Mouse (Mus musculus): ENCODE results near the gene Atm.
A peak's percentile ranks its signal among the peaks of the same experiment; 100 is the strongest.

Atm gene

GRCm38 (mm10) chr9:53536558-53537320 is at the start of gene Atm, which contains the start of gene Npat:
Atm (minus strand) TSS chr9:53536740.
Npat (plus strand) TSS chr9:53537047.
- DNase-seq (ENCODE audit: extremely low spot score, low read depth, low spot score) = peak; percentile 100

DNA sequence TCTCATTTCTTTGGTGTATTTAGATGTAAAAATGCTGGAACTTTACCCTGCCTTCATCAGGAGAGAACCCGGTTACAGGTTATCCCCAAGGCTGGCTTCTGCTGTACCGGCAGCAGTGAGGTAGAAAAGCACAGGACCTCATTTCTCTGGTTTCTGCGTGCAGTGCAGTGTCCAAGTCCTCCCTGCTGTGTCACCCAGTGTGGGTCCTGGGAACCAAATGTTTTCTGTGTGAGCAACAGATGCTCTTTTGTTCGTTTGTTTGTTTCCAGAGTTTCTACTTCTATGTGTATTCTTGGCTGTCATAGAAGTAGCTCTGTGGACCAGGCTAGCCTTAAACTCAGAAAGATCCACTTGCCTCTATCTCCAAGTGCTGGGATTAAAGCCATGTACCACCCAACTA is 45.3 kb upstream of the Atm start:
- DNase-seq (ENCODE audit: extremely low spot score, low read depth, low spot score) = no peak

DNA sequence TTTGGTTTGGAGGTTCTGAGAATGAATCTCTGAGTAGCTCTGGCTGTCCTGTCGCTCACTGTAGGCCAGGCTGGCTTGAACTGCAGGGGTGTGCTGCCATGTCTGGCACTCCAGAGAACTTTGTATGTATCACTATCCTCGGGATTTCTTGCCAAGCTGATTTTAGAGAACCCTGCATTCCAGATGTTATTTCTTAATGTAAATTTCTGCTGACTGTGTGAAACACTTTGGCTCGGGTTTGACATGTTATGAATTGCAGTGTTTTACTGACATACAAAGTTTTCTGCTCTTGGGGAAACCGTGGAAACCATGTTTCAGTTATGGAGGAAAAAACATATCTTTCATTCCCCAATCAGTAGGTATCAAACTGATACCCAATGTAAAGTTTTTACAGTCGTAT is 39.2 kb upstream of the Atm start:
- DNase-seq (ENCODE audit: extremely low spot score, low read depth, low spot score) = no peak

DNA sequence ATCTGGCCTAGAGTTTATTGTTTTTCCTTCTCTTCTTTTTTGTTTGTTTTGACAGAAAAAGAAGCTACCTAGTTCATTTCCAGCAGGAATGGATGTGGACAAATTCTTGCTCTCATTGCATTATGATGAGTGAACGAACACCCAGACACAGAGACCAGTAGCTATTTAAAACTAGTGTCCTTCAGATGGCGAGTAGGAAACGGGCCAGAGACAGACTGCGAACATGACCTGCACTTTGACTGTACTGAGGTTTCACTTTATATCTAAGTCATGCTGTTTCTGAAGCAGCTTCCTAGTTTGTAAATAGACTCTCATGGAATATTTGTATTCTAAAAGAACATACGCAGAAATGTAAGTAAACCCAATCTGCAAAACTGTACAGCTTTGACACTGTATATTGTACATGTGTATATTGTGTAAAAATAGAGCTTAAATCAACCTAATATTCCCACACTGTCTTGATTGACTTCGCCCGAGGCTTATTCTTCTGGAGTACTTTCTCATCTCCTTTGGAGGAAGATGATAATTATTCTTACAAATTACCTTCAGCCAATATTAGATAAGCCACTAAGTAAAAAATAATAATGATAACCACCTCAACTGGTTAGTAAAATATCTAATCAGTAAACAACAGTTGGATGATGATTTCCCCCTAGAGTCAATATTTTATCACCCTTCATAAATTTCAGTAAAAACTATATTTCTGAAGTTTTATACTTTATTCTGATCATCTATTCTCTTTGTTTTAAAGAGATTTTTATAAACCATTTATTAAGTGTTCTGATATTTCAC is 36.2 kb upstream of the Atm start:
- no peak for DNase-seq (ENCODE audit: extremely low spot score, low read depth, low spot score)

DNA sequence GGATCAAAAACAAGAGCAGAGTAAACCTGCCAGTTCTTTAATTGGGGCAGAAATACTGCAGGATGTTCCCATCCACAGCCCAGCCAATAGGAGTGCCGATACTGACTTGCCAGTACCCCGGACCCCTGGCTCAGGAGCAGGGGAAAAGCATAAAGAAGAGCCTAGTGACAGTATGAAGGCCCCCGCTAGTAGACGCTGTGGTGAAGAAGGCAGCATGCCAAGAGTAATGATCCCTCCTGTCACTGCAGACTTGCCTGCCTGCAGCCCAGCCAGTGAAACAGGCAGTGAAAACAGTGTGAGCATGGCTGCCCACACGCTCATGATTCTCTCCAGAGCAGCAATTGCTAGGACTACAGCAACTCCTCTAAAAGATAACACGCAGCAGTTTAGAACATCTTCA is 34.1 kb upstream of the Atm start:
- no peak for DNase-seq (ENCODE audit: extremely low spot score, low read depth, low spot score)

- no peak for DNase-seq (ENCODE audit: extremely low spot score, low read depth, low spot score)
Measured at GRCm38 (mm10) chr9:53537336-53537965, 911 bp upstream of the Atm start.

GRCm38 (mm10) chr9:53535416-53536320 is 872 bp downstream of the Atm start:
- no peak for DNase-seq (ENCODE audit: extremely low spot score, low read depth, low spot score)

GRCm38 (mm10) chr9:53517373-53518009 is 19.0 kb downstream of the Atm start:
- DNase-seq (ENCODE audit: extremely low spot score, low read depth, low spot score) = no peak

DNA sequence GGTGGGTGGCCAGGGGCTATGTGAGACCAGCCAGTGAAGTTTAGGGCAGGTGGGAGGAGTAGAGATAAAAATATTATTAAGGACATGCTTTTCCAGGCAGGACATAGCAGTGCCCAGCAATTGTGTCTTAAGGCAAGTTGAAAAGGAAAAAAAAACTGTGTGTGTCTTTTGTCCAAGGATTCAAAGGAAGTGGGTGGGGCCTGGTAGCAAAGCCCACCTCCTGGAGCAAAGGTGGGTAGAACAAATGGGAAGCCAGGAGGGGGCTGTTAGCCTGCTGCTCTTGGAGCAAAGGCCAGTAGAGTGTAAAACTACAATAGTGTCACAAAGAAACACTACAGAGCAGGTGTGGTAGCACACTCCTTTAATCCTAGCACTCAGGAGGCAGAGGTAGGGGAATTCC is 22.4 kb downstream of the Atm start:
- DNase-seq (ENCODE audit: extremely low spot score, low read depth, low spot score) = no peak

DNA sequence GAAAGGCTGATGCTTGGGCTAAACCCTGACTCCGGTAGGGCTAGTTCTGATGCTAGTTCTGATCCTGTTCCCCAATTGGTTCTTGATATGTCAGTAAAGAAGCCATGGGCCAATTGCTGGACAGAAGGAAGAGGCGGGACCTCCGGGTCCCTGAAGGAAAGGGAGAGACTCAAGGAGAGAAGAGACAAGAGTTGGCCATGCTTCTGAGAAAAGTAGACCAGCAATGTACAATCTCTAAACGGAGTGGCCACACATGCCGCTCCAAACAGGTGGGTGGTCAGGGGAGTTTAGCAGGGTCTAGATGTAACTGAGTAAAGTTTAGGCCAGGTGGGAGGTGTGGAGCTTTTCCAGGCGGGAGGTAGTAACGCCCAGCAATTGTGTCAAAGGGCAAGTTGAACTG is 28.5 kb downstream of the Atm start:
- DNase-seq (ENCODE audit: extremely low spot score, low read depth, low spot score) = no peak

DNA sequence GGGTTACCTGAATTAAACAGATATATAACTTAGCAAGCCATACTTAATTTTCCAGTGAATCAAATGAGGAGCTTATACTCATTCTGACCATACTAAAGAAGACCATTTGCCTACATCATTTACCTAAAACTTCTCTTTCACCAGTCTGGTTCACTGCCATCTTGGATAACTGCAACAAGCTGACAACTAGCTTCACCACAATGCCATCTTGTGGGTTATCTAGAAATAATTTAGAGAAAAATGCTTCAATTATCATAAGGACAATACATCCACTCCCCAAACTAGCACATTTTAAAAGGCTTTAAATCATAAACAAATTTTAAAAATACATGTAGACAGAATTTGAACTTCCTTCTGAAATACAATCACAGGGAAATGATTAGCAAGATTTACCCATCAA is 50.7 kb downstream of the Atm start:
- no peak for DNase-seq (ENCODE audit: extremely low spot score, low read depth, low spot score)

DNA sequence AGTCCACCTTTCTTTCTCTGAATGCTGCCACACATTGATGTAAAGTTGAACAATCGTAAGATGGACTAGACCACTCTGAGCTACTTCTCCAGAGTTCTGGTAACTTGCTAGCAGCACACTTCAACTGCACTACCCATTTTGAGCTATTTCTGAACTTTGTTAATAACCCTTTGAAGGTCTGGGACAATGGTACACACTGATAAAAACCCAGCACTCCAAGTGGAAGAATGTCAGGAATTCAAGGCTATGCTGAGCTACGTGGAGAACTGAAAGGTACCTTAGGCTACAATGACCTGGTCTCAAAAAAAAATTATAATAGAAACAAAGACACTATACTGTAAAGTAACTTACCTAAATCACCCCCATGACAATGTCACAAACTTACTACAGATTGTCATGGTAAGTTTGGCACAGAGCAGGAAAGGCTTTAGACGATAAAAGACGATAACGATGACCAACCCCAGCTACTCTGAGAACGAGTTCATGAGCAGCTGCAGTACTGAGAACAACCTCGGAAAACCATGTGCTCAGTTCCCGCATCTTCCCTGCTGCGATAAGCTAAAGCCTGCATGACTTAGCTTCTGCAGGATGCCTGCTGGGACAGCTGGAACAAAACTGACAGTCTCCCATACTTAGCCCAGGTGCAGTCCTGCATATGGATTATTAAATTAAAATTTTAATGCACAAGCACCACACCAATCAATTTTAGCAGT is 63.6 kb downstream of the Atm start:
- no peak for DNase-seq (ENCODE audit: extremely low spot score, low read depth, low spot score)

DNA sequence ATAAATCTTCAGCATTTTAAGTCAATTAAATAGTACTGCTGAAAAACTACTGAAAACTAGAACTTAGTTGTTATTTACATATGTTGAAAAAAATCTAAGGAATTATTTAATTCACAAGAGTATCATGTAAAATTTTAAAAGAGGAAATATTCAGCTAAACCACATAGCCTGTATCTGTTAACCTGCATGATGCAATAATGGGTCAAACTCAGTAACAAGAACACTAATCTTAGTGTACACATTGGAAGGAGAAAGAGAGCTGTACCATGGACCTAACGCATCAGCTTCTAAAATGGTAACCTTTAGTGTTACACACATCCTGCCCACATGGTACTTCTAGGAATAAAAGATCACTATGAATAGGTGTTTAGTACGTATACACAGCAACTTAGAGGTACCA is 84.5 kb downstream of the Atm start:
- no peak for DNase-seq (ENCODE audit: extremely low spot score, low read depth, low spot score)

GRCm38 (mm10) chr9:53450609-53451008 is 85.9 kb downstream of the Atm start:
- no peak for DNase-seq (ENCODE audit: extremely low spot score, low read depth, low spot score)

- no peak for DNase-seq (ENCODE audit: extremely low spot score, low read depth, low spot score)
Measured at GRCm38 (mm10) chr9:53435830-53436570, 100.5 kb downstream of the Atm start.

GRCm38 (mm10) chr9:53427638-53428037 is 108.9 kb downstream of the Atm start:
- no peak for DNase-seq (ENCODE audit: extremely low spot score, low read depth, low spot score)

GRCm38 (mm10) chr9:53426726-53427125 is 109.8 kb downstream of the Atm start:
- DNase-seq (ENCODE audit: extremely low spot score, low read depth, low spot score) = no peak

GRCm38 (mm10) chr9:53422133-53422896 is 114.2 kb downstream of the Atm start:
- no peak for DNase-seq (ENCODE audit: extremely low spot score, low read depth, low spot score)
